Mouse (Mus musculus) neural tube, embryonic 11.5 days (tissue): ENCODE data around the gene Rad17. TPM values are rescaled to one million over a fixed set of nuclear protein-coding genes. Genes with fewer than 3 reads are reported as not detected.

Experiments
- ATAC-seq: fragments of 200-750 bp; cut with Nextera tagmentation; 2 replicates; pipeline ENCODE4 v1.8.0; 2017; ENCODE audit warnings: moderate number of reproducible peaks, mild to moderate bottlenecking, moderate TSS enrichment, moderate library complexity; ENCODE audit not compliant: insufficient read depth, low FRiP score, low TSS enrichment
- DNase-seq: peaks from one replicate; pipeline ENCODE4 v3.0.0-alpha.2; 2015; ENCODE audit warnings: low spot score
- H3K27ac ChIP-seq: fragments of 300-500 bp; sonication (generic); 2 replicates; pipeline ENCODE4 v1.5.1; 2014; ENCODE audit warnings: low read depth, mild to moderate bottlenecking, low read length
- H3K27me3 ChIP-seq: fragments of 300-500 bp; sonication (generic); 2 replicates; pipeline ENCODE4 v1.6.1; 2014; ENCODE audit warnings: mild to moderate bottlenecking, low read length, mixed read lengths; ENCODE audit not compliant: control insufficient read depth, insufficient read depth
- H3K36me3 ChIP-seq: fragments of 300-500 bp; sonication (generic); 2 replicates; pipeline ENCODE4 v1.6.1; 2014; ENCODE audit warnings: mild to moderate bottlenecking, low read length, moderate library complexity, mixed read lengths; ENCODE audit not compliant: control insufficient read depth, insufficient read depth
- H3K4me1 ChIP-seq: fragments of 300-500 bp; sonication (generic); 2 replicates; pipeline ENCODE4 v1.6.1; 2014; ENCODE audit warnings: low read length, mixed read lengths; ENCODE audit not compliant: control insufficient read depth, insufficient read depth
- H3K4me2 ChIP-seq: fragments of 300-500 bp; sonication (generic); 2 replicates; pipeline ENCODE4 v1.6.1; 2014; ENCODE audit warnings: low read depth, mild to moderate bottlenecking, moderate library complexity
- H3K4me3 ChIP-seq: fragments of 300-500 bp; sonication (generic); 2 replicates; pipeline ENCODE4 v1.5.1; 2014; ENCODE audit warnings: low read depth, low read length
- H3K9ac ChIP-seq: fragments of 300-500 bp; sonication (generic); 2 replicates; pipeline ENCODE4 v1.6.1; 2014; ENCODE audit warnings: mild to moderate bottlenecking, low read length
- H3K9me3 ChIP-seq: fragments of 300-500 bp; sonication (generic); 2 replicates; pipeline ENCODE4 v1.6.1; 2016; ENCODE audit warnings: low read length; ENCODE audit not compliant: control insufficient read depth
- WGBS: fragments of 180-500 bp; shearing (Covaris S2); extraction: QIAGEN DNeasy Blood & Tissue Kit; methylation state at CpG from one replicate; pipeline ENCODE4 v1.1.7; 2014; 5-methylcytosine and 5-hydroxymethylcytosine counted together
- polyA plus RNA-seq: library from polyadenylated mRNA; unstranded; fragments of >200 nt; fragmentation: Nextera tagmentation; extraction: Ambion mirVana; gene quantifications from 2 replicates; pipeline ENCODE4 v1.2.1, GENCODE M21; 2014

Gene Rad17
- polyA plus RNA-seq, 1 experiment from 2014 or later = 28.2 TPM

DNA sequence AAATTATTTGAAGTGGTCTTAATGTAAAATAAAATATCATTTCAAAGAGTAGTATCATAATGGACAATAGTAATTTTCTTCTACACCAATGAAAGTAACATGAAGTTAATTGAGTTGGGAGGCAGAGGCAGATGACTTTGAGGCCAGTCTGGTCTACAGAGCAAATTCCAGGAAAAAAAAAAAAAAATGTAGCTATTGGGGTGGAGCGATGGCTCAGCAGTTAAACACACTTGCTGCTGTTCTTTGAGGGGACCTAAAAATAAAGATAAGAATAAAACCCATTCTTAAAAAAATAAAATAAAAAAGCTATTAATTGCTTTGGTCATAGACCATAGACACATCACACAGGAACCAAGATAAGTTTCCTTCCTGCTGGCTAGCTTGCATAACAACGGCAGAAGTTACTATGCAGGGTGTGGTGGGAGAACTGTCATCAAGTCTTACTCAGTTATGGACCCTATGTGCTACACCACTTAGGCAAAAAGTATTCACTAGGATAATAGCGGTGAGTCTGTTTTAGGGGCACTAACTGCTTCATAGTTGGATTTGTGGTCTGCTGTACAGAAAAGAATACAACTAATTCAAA lies 16.7 kb downstream of the Rad17 start:
- no peak for ATAC-seq
- Histone ChIP-seq H3K4me1 (no peaks in the 10 kb centered on the region), H3K4me2 (no peak overlapping the region), H3K9me3 (no peaks in the 10 kb centered on the region), H3K27ac (no peak overlapping the region), H3K9ac (no peak overlapping the region), H3K36me3 (peaks cover 5% of the 10 kb centered on the region; the same call in 1 of the 2 replicates), H3K27me3 (no peaks in the 10 kb centered on the region), H3K4me3 (no peak overlapping the region)
- 91% methylated on average over 3 of the region's 3 CpGs for WGBS
- no peak for DNase-seq

DNA sequence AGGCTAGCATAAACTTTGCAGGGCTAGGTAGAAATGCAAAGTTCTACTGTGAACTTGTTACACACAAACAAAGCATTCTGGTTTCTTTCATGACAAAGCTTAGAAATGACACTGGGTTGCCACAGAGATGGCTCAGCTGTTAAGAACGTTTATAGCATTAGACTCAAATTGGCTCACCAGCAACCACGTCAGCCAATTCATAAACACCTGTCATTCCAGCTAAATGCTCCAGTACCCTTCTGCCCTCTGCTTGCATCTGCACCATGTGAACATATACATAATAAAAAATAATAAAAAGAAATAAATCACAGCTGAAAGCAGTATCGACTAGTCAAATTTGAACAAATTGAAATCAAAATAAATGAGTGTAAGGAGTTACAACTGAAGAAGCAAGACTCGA lies 28.6 kb downstream of the Rad17 start:
- H3K4me2 ChIP-seq = no peak overlapping the region
- ATAC-seq = no peak
- no peak for DNase-seq
- no peak overlapping the region for H3K27ac ChIP-seq
- WGBS = 85% methylated on average over 4 of the region's 4 CpGs
- H3K9ac ChIP-seq = no peak overlapping the region
- no peaks in the 10 kb centered on the region for H3K4me1 ChIP-seq
- H3K36me3 ChIP-seq = peaks cover 2% of the 10 kb centered on the region; the same call in 1 of the 2 replicates
- no peak overlapping the region for H3K4me3 ChIP-seq
- no peaks in the 10 kb centered on the region for H3K27me3 ChIP-seq
- H3K9me3 ChIP-seq = no peaks in the 10 kb centered on the region

DNA sequence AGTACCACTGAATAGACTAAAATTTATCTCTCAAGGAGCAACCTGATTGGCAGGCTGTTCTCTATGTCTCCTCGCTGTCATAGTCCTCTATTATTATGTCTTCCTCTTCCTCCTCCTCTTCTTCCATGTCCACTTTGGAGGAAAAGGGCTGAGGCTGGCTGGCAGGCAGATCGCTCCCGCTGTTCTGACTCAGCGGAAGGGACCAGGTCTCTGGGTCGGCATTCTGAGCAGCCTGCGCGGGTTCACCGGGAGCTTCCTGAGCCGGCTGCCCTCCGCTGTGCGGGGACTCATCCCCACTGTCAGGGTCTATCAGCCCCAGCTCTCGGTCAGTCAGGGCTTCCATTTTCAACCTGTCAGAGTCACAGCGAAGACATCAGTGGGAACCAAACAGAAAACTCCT lies 33.3 kb downstream of the Rad17 start:
- Histone ChIP-seq H3K9me3 (no peaks in the 10 kb centered on the region), H3K4me1 (peaks cover 4% of the 10 kb centered on the region; the same call in 1 of the 2 replicates), H3K27me3 (peaks cover 10% of the 10 kb centered on the region; the same call in 1 of the 2 replicates), H3K9ac (no peak overlapping the region), H3K27ac (no peak overlapping the region), H3K36me3 (0 out of 2 replicates have a peak, but pooled peaks cover 2% of the 10 kb centered on the region), H3K4me2 (no peak overlapping the region), H3K4me3 (no peak overlapping the region)
- no peak for DNase-seq
- WGBS = 79% methylated on average over 13 of the region's 13 CpGs
- no peak for ATAC-seq

DNA sequence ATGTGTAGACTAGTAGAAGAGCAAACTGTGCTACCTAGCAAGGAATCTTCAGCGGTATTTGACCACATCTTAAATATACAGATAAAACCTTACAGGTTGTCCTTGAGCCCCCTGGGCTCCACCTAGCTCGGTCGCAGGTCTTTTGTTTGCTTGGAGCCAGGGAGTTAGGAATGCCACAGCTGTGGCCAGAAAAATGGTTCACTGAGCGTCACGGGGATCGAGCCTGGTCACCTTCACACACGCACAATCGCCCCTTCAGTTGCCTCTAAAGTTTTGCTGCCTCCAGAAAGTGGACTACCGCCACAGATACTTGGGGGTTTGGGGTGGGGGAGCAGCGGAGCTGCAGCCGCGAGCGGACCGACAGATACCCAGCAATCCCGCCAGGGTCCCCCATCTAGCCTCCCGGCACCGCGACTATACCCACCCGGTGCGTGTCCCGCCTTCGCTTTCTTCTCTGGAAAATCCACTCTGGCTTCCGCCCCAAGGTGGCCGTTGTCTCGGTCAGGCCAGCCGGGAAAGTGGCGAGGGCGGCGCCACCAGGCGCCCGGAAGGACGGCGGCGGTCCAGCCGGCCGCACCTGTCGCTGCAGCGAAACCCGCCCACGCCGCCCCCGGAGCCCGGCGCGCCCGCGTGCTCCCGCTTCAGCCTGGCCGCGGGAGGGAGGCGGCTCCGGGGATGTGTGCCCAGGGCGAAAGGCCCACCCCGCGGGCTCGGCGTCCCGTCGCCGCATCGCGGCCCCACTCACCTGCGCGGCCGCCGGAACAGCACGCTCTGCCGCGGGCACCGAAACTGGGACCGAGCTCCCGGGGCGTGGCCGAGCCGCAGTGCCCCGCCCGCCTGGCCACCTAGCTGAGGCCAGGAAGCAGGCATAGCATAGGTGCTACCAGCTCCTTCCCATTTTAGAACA lies 34.4 kb downstream of the Rad17 start, which contains the start of gene Marveld2:
Gene Marveld2, minus strand, starts transcription at position 791 of the 907 bp plus-strand sequence.
- Histone ChIP-seq H3K36me3 (no peaks in the 10 kb centered on the region), H3K9me3 (no peaks in the 10 kb centered on the region), H3K4me2 (peak within 1 kb of the TSS; percentile 90), H3K27me3 (peaks cover 10% of the 10 kb centered on the region; the same call in 1 of the 2 replicates), H3K4me1 (peaks cover 4% of the 10 kb centered on the region; the same call in 1 of the 2 replicates), H3K4me3 (peak within 1 kb of the TSS; percentile 54), H3K27ac (no peak within 1 kb of the TSS), H3K9ac (peak within 1 kb of the TSS; percentile 52)
- DNase-seq = peak; percentile 30
- ATAC-seq = peak; percentile 35
- 1% methylated on average over 75 of the region's 77 CpGs for WGBS

DNA sequence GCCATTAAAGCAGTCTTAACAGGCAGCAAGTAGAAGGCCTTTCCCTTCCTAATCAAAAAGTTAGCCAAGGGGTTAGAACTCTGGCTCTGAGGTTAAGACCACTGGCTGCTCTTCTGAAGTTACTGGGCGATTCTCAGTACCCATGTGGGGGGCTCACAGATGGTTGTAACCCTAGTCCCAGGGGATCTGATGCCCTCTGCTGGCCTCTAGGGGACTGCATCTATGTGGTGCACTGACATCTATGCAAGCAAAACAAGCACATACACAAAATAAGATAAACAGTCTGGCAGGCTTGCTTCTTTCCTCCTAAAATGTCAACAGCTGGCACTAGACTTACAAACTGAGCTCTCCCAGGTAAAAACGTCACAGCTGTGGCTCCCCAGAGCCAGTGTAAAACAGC lies 37.9 kb downstream of the Rad17 start:
- no peaks in the 10 kb centered on the region for H3K9me3 ChIP-seq
- no peak overlapping the region for H3K4me2 ChIP-seq
- no peak overlapping the region for H3K27ac ChIP-seq
- no peak overlapping the region for H3K4me3 ChIP-seq
- no peak overlapping the region for H3K9ac ChIP-seq
- ATAC-seq (no peak), DNase-seq (no peak)
- H3K36me3 ChIP-seq = no peaks in the 10 kb centered on the region
- WGBS = 54% methylated on average over 2 of the region's 2 CpGs
- peaks cover 10% of the 10 kb centered on the region; the same call in 1 of the 2 replicates for H3K27me3 ChIP-seq
- H3K4me1 ChIP-seq = peaks cover 4% of the 10 kb centered on the region; the same call in 1 of the 2 replicates

DNA sequence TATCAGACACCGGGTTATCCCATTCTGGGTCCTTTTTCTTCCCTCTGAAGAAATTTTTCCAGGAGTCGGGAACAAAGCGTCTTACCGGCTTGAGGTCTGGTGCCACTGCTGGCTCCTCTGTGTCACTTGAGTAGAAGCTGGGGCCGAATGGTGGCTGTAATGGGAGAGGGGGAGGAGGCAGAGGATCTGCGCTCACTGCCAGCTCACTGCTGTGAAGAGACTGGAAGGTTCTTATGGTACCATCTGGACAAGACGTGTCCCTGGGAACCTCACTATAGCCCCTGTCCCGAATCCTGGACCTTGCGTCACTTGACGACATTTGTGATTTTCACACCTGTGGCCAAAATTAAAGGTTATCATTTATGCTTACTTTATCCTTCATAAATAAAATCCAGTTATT lies 38.6 kb downstream of the Rad17 start:
- DNase-seq = no peak
- peaks cover 4% of the 10 kb centered on the region; the same call in 1 of the 2 replicates for H3K4me1 ChIP-seq
- no peak overlapping the region for H3K27ac ChIP-seq
- no peaks in the 10 kb centered on the region for H3K9me3 ChIP-seq
- no peak overlapping the region for H3K9ac ChIP-seq
- 97% methylated on average over 10 of the region's 10 CpGs for whole genome bisulfite sequencing
- peaks cover 10% of the 10 kb centered on the region; the same call in 1 of the 2 replicates for H3K27me3 ChIP-seq
- ATAC-seq = no peak
- no peak overlapping the region for H3K4me2 ChIP-seq
- no peaks in the 10 kb centered on the region for H3K36me3 ChIP-seq
- no peak overlapping the region for H3K4me3 ChIP-seq

DNA sequence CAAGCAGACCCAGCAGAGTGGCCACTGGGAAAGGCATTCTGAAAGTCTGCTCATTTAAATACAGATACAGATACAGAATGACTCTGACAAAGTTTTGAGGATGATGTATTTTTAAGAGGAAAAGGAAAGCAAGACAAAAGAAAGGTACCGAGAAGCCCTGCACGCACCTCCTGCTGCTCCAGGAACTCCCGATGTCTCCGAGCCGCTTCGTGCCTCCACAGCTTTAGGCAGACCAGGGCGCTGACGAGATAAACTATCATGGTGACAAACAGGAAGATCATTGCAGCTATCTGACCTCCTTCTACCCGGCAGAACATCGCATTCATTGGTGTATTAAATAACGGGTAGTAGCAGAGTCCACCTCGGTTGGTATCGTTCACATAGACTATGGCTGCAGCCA lies 39.6 kb downstream of the Rad17 start:
- Histone ChIP-seq H3K9ac (no peak overlapping the region), H3K9me3 (no peaks in the 10 kb centered on the region), H3K27ac (no peak overlapping the region), H3K4me3 (no peak overlapping the region), H3K4me2 (no peak overlapping the region), H3K36me3 (no peaks in the 10 kb centered on the region), H3K4me1 (no peaks in the 10 kb centered on the region), H3K27me3 (peaks cover 2% of the 10 kb centered on the region; the same call in 1 of the 2 replicates)
- WGBS = 93% methylated on average over 13 of the region's 13 CpGs
- DNase-seq (no peak), ATAC-seq (no peak)

DNA sequence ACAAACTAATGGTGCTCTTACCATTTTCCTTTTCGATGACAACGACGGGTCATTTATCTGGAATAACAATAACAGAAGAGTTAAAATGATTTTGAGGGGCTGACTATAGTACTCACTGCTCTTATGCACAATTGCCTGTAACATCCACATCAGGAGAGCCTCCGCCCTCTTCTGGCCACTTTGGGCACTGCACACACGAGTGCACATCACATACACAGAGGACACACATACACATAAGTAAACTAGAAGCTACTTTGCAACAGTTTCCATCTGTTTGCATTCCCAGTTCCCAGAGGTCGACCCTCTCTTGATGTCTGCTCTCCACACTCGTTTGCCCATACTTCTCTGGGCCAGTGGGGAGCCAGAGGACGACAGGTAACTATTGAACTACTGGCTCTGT lies 43.1 kb downstream of the Rad17 start:
- Histone ChIP-seq H3K4me3 (no peak overlapping the region), H3K9me3 (no peaks in the 10 kb centered on the region), H3K36me3 (no peaks in the 10 kb centered on the region), H3K4me1 (no peaks in the 10 kb centered on the region), H3K27me3 (no peaks in the 10 kb centered on the region), H3K9ac (no peak overlapping the region), H3K4me2 (no peak overlapping the region), H3K27ac (no peak overlapping the region)
- DNase-seq (no peak), ATAC-seq (no peak)
- WGBS = 84% methylated on average over 8 of the region's 8 CpGs
